In the genomic region with DNA sequence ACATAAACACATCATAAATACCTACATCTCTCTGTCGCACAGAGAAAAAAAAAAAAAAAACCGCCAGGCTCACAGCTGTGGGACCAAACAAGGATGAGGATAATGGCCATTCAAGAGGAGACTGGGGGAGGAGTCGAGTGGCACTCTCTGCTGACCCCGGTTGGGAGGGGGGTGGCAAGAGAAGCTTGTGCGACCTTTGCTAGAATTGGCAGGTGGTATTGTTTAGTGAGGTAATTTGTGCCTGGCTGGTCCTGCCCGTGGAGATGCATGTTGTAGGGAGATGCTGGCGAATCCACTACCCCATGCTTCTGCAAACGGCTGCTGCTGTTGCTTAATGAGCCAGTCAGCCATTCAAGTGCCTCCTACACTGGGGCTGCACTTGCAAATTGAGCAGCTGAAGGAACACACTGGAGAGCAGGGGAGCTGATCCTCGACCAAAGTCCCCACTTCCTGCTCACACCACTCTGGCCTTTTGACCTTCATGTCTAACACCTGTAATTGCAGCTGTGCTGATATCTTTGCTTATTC, we compare ENCODE assay signal across 10 mouse cellular contexts.
A peak's percentile ranks its signal among the peaks of the same experiment; 100 is the strongest.
DNase-seq lines count a peak whose midpoint lies in the region; ATAC-seq and TF ChIP-seq lines count a peak whose summit lies in the region.
"Had no signal": no experiment of that assay in that cellular context is flagged by ENCODE, and none has a peak within 500 bp of the region (broad histone marks: within the 10 kb centered on the region; RNA-seq: fewer than 3 reads in every experiment).

No protein-coding gene starts in this region.

- peak; percentile 76; the same call in 1 of the 2 replicates for ATAC-seq in frontal cortex, adult (ENCODE audit: low TSS enrichment)
- peak; percentile 73 for ATAC-seq in hindbrain, embryonic 13.5 days (ENCODE audit: low FRiP score)
- peak; percentile 42; the same call in 1 of the 2 replicates for ATAC-seq in midbrain, embryonic 16.5 days

- H3K4me1 ChIP-seq in hindbrain, embryonic 13.5 days (replicated peaks), result peaks cover 22% of the 10 kb centered on the region
- peaks cover 2% of the 10 kb centered on the region; the same call in 1 of the 2 replicates for H3K4me1 ChIP-seq in midbrain, embryonic 16.5 days (ENCODE audit: control insufficient read depth, insufficient read depth, low read length)

- H3K4me3 ChIP-seq in hindbrain, embryonic 13.5 days, result no peak overlapping the region
- no peak overlapping the region for H3K4me3 ChIP-seq in midbrain, embryonic 16.5 days (ENCODE audit: low read depth, low read length)
- H3K4me3 ChIP-seq in gastrocnemius, adult 2 months, result no peak overlapping the region

- no peak overlapping the region for H3K9ac ChIP-seq in hindbrain, embryonic 13.5 days
- H3K9ac ChIP-seq in midbrain, embryonic 16.5 days (ENCODE audit: low read depth, low read length), result no peak overlapping the region

- no peak for DNase-seq in frontal cortex, postnatal 14 days (ENCODE audit: low spot score in 2 of 2)
- peak; percentile 88 for DNase-seq in brain, embryonic 14.5 days (ENCODE audit: low read depth)
- no peak for DNase-seq in cerebellum, adult 11-12 months
- DNase-seq in thymus, adult 18-20 months, result no peak
- no peak for DNase-seq in gastrocnemius, adult 2 months
- DNase-seq: adrenal gland, postnatal 14 days; lung, postnatal 4 days had no signal

- no peak for TF ChIP-seq POLR2A in brain, embryonic 14.5 days (IDR thresholded peaks at IDR 0.05; ENCODE audit: borderline replicate concordance, extremely low read depth, insufficient read depth, insufficient read length, poor library complexity, severe bottlenecking)

- H3K27me3 ChIP-seq in hindbrain, embryonic 13.5 days, result no peaks in the 10 kb centered on the region
- no peaks in the 10 kb centered on the region for H3K27me3 ChIP-seq in midbrain, embryonic 16.5 days (ENCODE audit: control insufficient read depth, insufficient read depth, low read depth, low read length)

- H3K4me2 ChIP-seq in hindbrain, embryonic 13.5 days, result peak overlapping the region; percentile 31; the same call in 1 of the 2 replicates
- H3K4me2 ChIP-seq in midbrain, embryonic 16.5 days (ENCODE audit: low read length), result no peak overlapping the region

- no peaks in the 10 kb centered on the region for H3K36me3 ChIP-seq in hindbrain, embryonic 13.5 days
- H3K36me3 ChIP-seq in midbrain, embryonic 16.5 days (ENCODE audit: control insufficient read depth, insufficient read depth, low read length), result no peaks in the 10 kb centered on the region

- no peaks in the 10 kb centered on the region for H3K9me3 ChIP-seq in hindbrain, embryonic 13.5 days
- H3K9me3 ChIP-seq in midbrain, embryonic 16.5 days (replicated peaks; ENCODE audit: control insufficient read depth, low read length, poor library complexity, severe bottlenecking), result no peaks in the 10 kb centered on the region

- peak overlapping the region; percentile 62; the same call in 1 of the 2 replicates for H3K27ac ChIP-seq in hindbrain, embryonic 13.5 days
- H3K27ac ChIP-seq in midbrain, embryonic 16.5 days (ENCODE audit: low read length), result no peak overlapping the region; the same call in 1 of the 2 replicates
- H3K27ac ChIP-seq in gastrocnemius, adult 2 months, result no peak overlapping the region

- intact Hi-C loops in gastrocnemius, adult 2 months (cut with DNase I), result no loop called here

- TF ChIP-seq CTCF in brain, embryonic 14.5 days (IDR thresholded peaks at IDR 0.05; ENCODE audit: borderline replicate concordance, extremely low read depth, insufficient read depth, insufficient read length), result no peak
- no peak for TF ChIP-seq CTCF in gastrocnemius, adult 2 months (IDR thresholded peaks at IDR 0.05)

- WGBS in hindbrain, embryonic 13.5 days, result under 1% methylated on average over 9 of the region's 9 CpGs
- 2% methylated on average over 9 of the region's 9 CpGs for WGBS in midbrain, embryonic 16.5 days
